Mouse (Mus musculus) intestine, postnatal 0 days (tissue): ENCODE measurements around the gene Nudt1. TPM values are rescaled to one million over a fixed set of nuclear protein-coding genes. Genes with fewer than 3 reads are reported as not detected.
"Not testable (repeated sequence)": the region's sequence is repeated elsewhere in the genome, so short reads cannot be mapped to it uniquely, and the experiment has no call there.

Experiments used
- ATAC-seq: fragments of 200-750 bp; cut with Nextera tagmentation; 2 replicates; pipeline ENCODE4 v1.8.0; 2017; ENCODE audit warnings: mild to moderate bottlenecking, moderate TSS enrichment, moderate library complexity
- H3K27ac ChIP-seq: fragments of 300-500 bp; sonication (generic); 2 replicates; pipeline ENCODE4 v1.5.1; 2014; ENCODE audit warnings: mild to moderate bottlenecking, low read depth, low read length, moderate library complexity
- H3K27me3 ChIP-seq: fragments of 300-500 bp; sonication (generic); replicated peaks from 2 replicates; pipeline ENCODE4 v1.6.1; 2014; ENCODE audit warnings: low read length, mixed read lengths; ENCODE audit not compliant: control insufficient read depth, insufficient read depth
- H3K36me3 ChIP-seq: fragments of 300-500 bp; sonication (generic); 2 replicates; pipeline ENCODE4 v1.6.1; 2014; ENCODE audit warnings: mild to moderate bottlenecking, moderate library complexity; ENCODE audit not compliant: control insufficient read depth, insufficient read depth
- H3K4me1 ChIP-seq: fragments of 300-500 bp; sonication (generic); replicated peaks from 2 replicates; pipeline ENCODE4 v1.6.1; 2014; ENCODE audit warnings: antibody characterized with exemption, low read length, mixed read lengths; ENCODE audit not compliant: control insufficient read depth, insufficient read depth
- H3K4me2 ChIP-seq: fragments of 300-500 bp; sonication (generic); replicated peaks from 2 replicates; pipeline ENCODE4 v1.6.1; 2014; ENCODE audit warnings: low read depth, mild to moderate bottlenecking, moderate library complexity
- H3K4me3 ChIP-seq: fragments of 300-500 bp; sonication (generic); 2 replicates; pipeline ENCODE4 v1.5.1; 2014; ENCODE audit warnings: low read depth, low read length
- H3K9ac ChIP-seq: fragments of 300-500 bp; sonication (generic); 2 replicates; pipeline ENCODE4 v1.6.1; 2014; ENCODE audit warnings: mild to moderate bottlenecking, low read depth, low read length
- H3K9me3 ChIP-seq: fragments of 300-500 bp; sonication (generic); 2 replicates; pipeline ENCODE4 v1.6.1; 2016; ENCODE audit warnings: mixed run types; ENCODE audit not compliant: control insufficient read depth
- CTCF ChIP-seq: sonication (generic); IDR thresholded peaks from 2 replicates; pipeline ENCODE4 v1.5.1; 2016; ENCODE audit warnings: low read depth, mild to moderate bottlenecking, control low read depth, antibody characterized with exemption, moderate library complexity
- WGBS: fragments of 180-500 bp; shearing (Covaris S2); extraction: QIAGEN DNeasy Blood & Tissue Kit; methylation state at CpG from one replicate; pipeline ENCODE4 v1.1.7; 2014; 5-methylcytosine and 5-hydroxymethylcytosine counted together
- polyA plus RNA-seq: library from polyadenylated mRNA; unstranded; fragments of >200 nt; fragmentation: Nextera tagmentation; extraction: Ambion mirVana; gene quantifications from 2 replicates; pipeline ENCODE4 v1.2.1, GENCODE M21; 2015

Nudt1 gene
- polyA plus RNA-seq, 1 experiment from 2014 or later = 28.9 TPM

GRCm38 (mm10) chr5:140350731-140351497, 29.5 kb downstream of the Nudt1 start:
- no peaks in the 10 kb centered on the region for H3K9me3 ChIP-seq
- H3K4me2 ChIP-seq = no peak overlapping the region
- no peak overlapping the region for H3K4me3 ChIP-seq
- WGBS = 82% methylated on average over 8 of the region's 8 CpGs
- TF ChIP-seq CTCF = no peak
- H3K36me3 ChIP-seq = peaks cover 67% of the 10 kb centered on the region
- no peaks in the 10 kb centered on the region for H3K4me1 ChIP-seq
- no peak for ATAC-seq
- H3K27ac ChIP-seq = no peak overlapping the region
- no peaks in the 10 kb centered on the region for H3K27me3 ChIP-seq
- H3K9ac ChIP-seq = no peak overlapping the region

- Histone ChIP-seq H3K36me3 (peaks cover 70% of the 10 kb centered on the region), H3K27ac (no peak overlapping the region), H3K4me3 (no peak overlapping the region), H3K4me1 (no peaks in the 10 kb centered on the region), H3K9ac (no peak overlapping the region), H3K9me3 (no peaks in the 10 kb centered on the region), H3K27me3 (no peaks in the 10 kb centered on the region), H3K4me2 (no peak overlapping the region)
- WGBS = 95% methylated on average over 6 of the region's 6 CpGs
- TF ChIP-seq CTCF = no peak
- ATAC-seq = no peak
Measured at GRCm38 (mm10) chr5:140352352-140352751, 30.9 kb downstream of the Nudt1 start.

- Histone ChIP-seq H3K27me3 (no peaks in the 10 kb centered on the region), H3K9me3 (no peaks in the 10 kb centered on the region), H3K4me3 (no peak overlapping the region), H3K36me3 (peaks cover 71% of the 10 kb centered on the region), H3K27ac (no peak overlapping the region), H3K9ac (no peak overlapping the region), H3K4me2 (no peak overlapping the region), H3K4me1 (no peaks in the 10 kb centered on the region)
- ATAC-seq = no peak
- WGBS = 89% methylated on average over 11 of the region's 11 CpGs
- TF ChIP-seq CTCF = peak; percentile 46
Measured at GRCm38 (mm10) chr5:140355934-140356333, 34.5 kb downstream of the Nudt1 start.

- Histone ChIP-seq H3K4me1 (no peaks in the 10 kb centered on the region), H3K4me2 (no peak overlapping the region; the same call in 1 of the 2 replicates), H3K4me3 (no peak overlapping the region), H3K9ac (no peak overlapping the region), H3K27ac (peak overlapping the region; percentile 57), H3K9me3 (no peaks in the 10 kb centered on the region), H3K27me3 (no peaks in the 10 kb centered on the region), H3K36me3 (peaks cover 57% of the 10 kb centered on the region)
- ATAC-seq = no peak
- 65% methylated on average over 3 of the region's 3 CpGs for WGBS
- no peak for TF ChIP-seq CTCF
Measured at GRCm38 (mm10) chr5:140357466-140357865, 36.0 kb downstream of the Nudt1 start.

- WGBS = 52% methylated on average over 14 of the region's 14 CpGs
- peak; percentile 72 for ATAC-seq
- peak overlapping the region; percentile 22; the same call in 1 of the 2 replicates for H3K9ac ChIP-seq
- TF ChIP-seq CTCF = no peak
- no peaks in the 10 kb centered on the region for H3K27me3 ChIP-seq
- no peaks in the 10 kb centered on the region for H3K4me1 ChIP-seq
- H3K4me2 ChIP-seq = peak overlapping the region; percentile 56
- H3K27ac ChIP-seq = peak overlapping the region; percentile 74
- H3K9me3 ChIP-seq = no peaks in the 10 kb centered on the region
- peak overlapping the region; percentile 26 for H3K4me3 ChIP-seq
- H3K36me3 ChIP-seq = peaks cover 31% of the 10 kb centered on the region
Measured at GRCm38 (mm10) chr5:140359930-140360674, 38.6 kb downstream of the Nudt1 start.

- Histone ChIP-seq H3K4me2 (no peak overlapping the region), H3K9ac (no peak overlapping the region), H3K27me3 (no peaks in the 10 kb centered on the region), H3K4me1 (0 out of 2 replicates have a peak, but pooled peaks cover 2% of the 10 kb centered on the region), H3K9me3 (no peaks in the 10 kb centered on the region), H3K27ac (peak overlapping the region; percentile 41; the same call in 1 of the 2 replicates), H3K4me3 (no peak overlapping the region), H3K36me3 (peaks cover under 1% of the 10 kb centered on the region; the same call in 1 of the 2 replicates)
- WGBS = 51% methylated on average over 5 of the region's 5 CpGs
- ATAC-seq = peak; percentile 38; the same call in 1 of the 2 replicates
- TF ChIP-seq CTCF = no peak
Measured at GRCm38 (mm10) chr5:140364415-140364814, 43.0 kb downstream of the Nudt1 start.

GRCm38 (mm10) chr5:140368126-140368525, 46.7 kb downstream of the Nudt1 start:
- H3K4me2 ChIP-seq, ATAC-seq, H3K9ac ChIP-seq, H3K27ac ChIP-seq, H3K36me3 ChIP-seq, H3K9me3 ChIP-seq, H3K4me3 ChIP-seq, H3K4me1 ChIP-seq, H3K27me3 ChIP-seq: not testable (repeated sequence)
- 84% methylated on average over 2 of the region's 2 CpGs for whole genome bisulfite sequencing
